Mouse (Mus musculus): ENCODE results near the gene Pdk3.
A peak's percentile ranks its signal among the peaks of the same experiment; 100 is the strongest.

Pdk3 gene

GRCm38 (mm10) chrX:93831561-93832336, at the start of gene Pdk3:
Gene Pdk3, minus strand, starts transcription at chrX:93832201.
- DNase-seq (ENCODE audit: low read depth), result peak; percentile 47

DNA sequence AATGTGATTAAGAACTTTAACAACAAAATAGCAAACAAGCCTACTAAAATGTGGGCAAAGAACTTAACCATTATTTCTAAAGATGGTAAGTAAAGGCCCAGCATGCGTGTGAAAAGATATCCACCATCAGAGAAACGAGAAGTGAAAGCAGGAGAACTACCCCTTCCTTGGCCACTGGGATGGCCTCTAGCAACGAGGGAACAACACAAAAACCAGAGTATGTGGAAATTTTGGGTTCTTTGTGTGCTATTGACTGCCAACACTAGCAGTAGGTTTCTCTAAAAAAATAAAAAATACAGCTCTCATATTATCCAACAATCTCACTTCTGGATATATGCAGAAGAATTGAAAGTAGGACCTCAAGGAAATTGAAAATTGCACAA, 45.6 kb upstream of the Pdk3 start:
- no peak for DNase-seq (ENCODE audit: low read depth)

- DNase-seq (ENCODE audit: low read depth), result no peak
Observed at GRCm38 (mm10) chrX:93876981-93877633, 45.1 kb upstream of the Pdk3 start.

DNA sequence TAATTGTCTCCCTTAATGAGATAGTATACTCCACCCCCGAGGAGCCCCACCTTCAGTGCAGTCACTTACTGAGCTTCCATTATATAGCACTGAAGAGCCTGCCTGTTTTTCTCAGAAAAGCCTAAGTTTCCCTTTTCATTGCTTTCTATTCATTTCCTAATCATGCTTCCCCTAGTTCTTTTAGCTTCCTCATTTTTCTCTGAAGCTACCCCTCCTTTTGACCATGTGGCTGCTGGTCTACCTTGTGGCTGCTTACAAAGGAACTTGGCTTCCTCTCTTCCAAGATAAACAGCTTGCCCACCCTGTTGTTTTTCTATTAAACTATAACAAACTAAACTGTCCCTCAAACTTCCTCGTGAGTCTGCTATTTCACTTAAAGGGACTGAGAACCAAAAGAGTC, 31.4 kb upstream of the Pdk3 start:
- no peak for DNase-seq (ENCODE audit: low read depth)

GRCm38 (mm10) chrX:93862525-93863086, 30.6 kb upstream of the Pdk3 start:
- no peak for DNase-seq (ENCODE audit: low read depth)

GRCm38 (mm10) chrX:93857756-93858155, 25.8 kb upstream of the Pdk3 start:
- DNase-seq (ENCODE audit: low read depth), result no peak

DNA sequence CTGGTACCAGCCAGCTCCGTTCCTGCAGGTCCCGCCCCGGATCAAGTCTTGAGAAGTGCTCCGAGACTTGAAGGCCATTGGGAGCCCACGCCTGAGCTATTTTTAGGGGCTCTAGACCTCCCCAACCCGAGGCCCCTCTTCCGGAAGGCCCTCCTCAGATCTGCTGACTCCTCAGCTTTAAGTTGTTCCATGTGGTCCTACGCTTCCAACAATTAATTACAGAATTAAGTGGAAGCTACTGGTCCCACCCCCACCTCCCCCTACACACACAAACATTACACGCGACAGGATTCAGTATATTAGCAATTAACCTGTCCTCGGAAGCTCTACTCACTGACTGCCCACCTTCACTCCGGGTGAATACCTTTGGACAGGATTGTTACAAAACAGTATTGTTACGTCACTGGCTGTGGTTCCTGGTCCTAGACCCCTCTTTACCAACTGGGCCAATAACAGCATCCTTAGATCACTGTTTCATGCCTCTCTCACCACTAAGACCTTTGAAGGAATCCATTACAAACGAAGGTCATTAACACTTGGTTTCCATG, 410 bp upstream of the Pdk3 start:
- DNase-seq (ENCODE audit: low read depth), result no peak

DNA sequence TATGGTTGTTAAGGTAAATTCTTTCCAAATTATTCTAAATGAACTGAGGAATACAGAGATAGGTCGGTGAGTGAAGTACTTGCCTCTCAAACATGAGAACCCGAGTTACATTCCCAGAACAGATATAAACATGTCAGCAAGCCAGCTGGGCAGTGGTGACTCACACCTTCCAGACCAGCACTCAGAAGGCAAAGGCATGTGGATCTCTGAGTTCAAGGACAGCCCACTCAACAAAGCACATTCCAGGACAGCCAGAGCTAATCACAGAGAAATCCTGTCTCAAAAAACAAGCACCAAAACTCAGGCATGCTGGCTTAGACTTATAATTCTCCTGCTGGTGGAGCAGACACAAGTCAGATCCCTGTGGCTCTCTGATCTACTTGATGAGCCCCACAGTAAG, 6.2 kb downstream of the Pdk3 start:
- DNase-seq (ENCODE audit: low read depth), result no peak

- no peak for DNase-seq (ENCODE audit: low read depth)
Observed at GRCm38 (mm10) chrX:93808040-93808439, 24.0 kb downstream of the Pdk3 start.

GRCm38 (mm10) chrX:93793168-93793567, 38.8 kb downstream of the Pdk3 start:
- DNase-seq (ENCODE audit: low read depth), result peak; percentile 17

DNA sequence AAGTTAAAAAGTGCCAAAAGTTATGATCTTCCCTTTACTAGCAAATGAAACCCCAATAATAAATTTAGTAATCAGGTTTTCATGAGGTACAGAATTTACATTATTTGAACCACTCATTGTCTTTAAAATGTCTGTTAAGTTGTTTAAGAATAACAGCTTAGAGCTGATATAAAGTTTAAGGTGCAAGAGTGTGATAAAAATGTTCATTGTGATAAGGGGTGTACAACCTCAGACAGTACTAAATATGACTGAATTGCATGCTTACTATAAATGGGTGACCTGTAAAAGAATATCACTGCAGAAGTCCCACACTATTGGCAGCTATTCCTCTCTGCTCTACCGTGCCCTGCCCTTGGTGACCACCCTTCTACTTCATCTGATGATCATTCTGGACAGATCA, 42.4 kb downstream of the Pdk3 start:
- DNase-seq (ENCODE audit: low read depth), result no peak

DNA sequence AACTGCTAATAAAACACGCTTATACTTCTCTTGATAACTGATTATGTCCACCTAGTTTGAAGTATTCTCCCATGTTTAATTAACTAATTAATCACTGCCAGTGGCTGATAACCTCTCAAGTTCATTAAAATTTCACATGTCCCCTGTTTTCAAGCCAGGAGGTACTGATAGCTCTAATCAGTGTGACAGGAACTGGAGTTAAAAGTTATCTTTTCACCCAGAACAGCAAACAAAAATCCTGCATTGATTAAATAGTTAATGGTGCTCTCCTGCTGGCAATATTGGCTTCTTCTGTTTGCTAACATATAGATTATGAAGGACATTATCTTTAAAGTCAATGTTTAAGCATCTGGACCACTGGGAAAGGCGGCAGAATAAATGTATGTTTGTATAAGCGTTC, 71.2 kb downstream of the Pdk3 start:
- no peak for DNase-seq (ENCODE audit: low read depth)

DNA sequence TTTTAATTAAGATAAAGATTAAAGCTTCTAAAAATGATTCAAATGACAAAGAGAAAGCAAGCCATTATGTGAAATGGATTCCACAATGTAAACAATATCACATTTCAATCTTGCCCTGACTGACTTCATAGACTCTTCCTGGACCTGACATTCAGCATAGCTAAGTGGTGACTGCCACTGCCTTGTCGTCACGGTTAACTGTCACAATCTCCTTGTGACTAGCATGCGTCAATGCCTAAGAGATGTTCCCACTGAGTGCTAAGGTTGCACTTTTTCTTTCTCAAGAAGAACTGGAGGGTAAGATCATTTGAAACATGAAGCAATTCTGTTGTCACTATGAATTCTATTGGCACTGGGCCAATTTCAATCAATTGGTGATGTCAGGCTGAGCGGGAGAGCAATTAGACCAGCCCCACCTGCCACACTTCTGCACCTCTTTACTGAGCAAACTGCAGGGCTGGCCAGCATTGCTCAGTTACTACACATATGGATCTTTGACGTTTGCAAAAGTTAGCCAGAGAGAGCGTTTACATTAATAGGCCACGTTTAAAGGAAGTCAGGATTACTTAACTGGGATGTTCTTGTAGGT, 75.0 kb downstream of the Pdk3 start:
- no peak for DNase-seq (ENCODE audit: low read depth)

GRCm38 (mm10) chrX:93755210-93755842, 76.7 kb downstream of the Pdk3 start:
- DNase-seq (ENCODE audit: low read depth), result no peak

DNA sequence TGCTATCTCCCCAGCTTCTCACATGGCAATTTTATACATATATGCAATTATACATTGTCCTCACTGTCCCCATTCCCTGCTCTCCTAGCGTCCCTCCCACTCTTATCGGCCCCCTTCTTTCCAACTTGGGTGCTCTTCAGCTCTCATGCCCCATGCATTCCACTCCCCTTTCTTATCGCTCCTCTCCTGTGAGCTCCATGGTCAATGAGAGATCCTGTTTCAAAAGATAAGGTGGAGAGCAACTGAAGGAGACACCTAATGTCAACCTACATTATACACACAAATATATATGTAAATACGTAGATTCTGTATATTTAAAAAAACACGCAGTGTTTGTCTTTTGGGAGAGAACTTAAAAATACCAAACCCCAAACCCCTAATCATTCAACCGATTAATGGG, 81.4 kb downstream of the Pdk3 start:
- DNase-seq (ENCODE audit: low read depth), result no peak

- no peak for DNase-seq (ENCODE audit: low read depth)
Observed at GRCm38 (mm10) chrX:93749165-93749564, 82.8 kb downstream of the Pdk3 start.

GRCm38 (mm10) chrX:93732975-93733748, 98.8 kb downstream of the Pdk3 start:
- no peak for DNase-seq (ENCODE audit: low read depth)

DNA sequence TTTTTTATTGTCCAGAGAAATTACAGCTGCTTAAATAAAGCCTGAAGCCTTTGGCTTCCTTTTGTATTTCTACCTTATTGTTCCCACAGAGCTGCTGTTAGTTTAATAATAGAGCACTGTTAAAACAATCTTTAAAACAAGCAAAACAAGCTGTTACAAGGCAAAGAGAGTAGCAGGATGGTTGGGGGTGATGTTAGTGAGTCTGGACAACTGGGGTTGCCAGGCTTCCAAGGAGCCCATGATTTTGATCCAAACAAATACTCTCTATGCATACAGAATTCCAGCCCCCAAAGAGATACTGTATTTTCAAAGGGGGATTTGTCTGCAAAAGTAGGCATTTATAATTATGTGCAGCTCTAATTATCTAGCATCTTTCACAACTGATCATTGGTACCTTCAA, 99.6 kb downstream of the Pdk3 start:
- no peak for DNase-seq (ENCODE audit: low read depth)

GRCm38 (mm10) chrX:93730854-93731253, 101.1 kb downstream of the Pdk3 start:
- DNase-seq (ENCODE audit: low read depth), result no peak

GRCm38 (mm10) chrX:93729529-93729928, 102.5 kb downstream of the Pdk3 start:
- no peak for DNase-seq (ENCODE audit: low read depth)
